Mouse (Mus musculus) left cerebral cortex, postnatal 10 days (tissue): Measurements from ENCODE around the gene Speer2. TPM values are rescaled to one million over a fixed set of nuclear protein-coding genes. Genes with fewer than 3 reads are reported as not detected.

Experiments used
- DNase-seq, 2 experiments: peaks; one replicate each; pipeline ENCODE4 v3.0.0; 2021 to 2022; ENCODE audit warnings: low spot score in 2 of 2, mixed read lengths in 1 of 2; ENCODE audit errors: extremely low spot score in 1 of 2
- intact Hi-C: fragments of 180-260 bp; cut with DNase I; formaldehyde crosslinking; loops from one replicate; pipeline ENCODE4 v1.15.1; 2025
- total RNA-seq, 2 experiments: library from RNA; stranded (reverse); gene quantifications; 2 replicates each; pipeline ENCODE4 v1.2.3; 2021

The Speer2 gene
- total RNA-seq, result not detected

- intact Hi-C loops, result no loop called here
- no peak for DNase-seq
Observed at GRCm38 (mm10) chr16:69863644-69864043, at the start of gene Speer2. TSS of gene Speer2 (minus strand) at chr16:69863744.

DNA sequence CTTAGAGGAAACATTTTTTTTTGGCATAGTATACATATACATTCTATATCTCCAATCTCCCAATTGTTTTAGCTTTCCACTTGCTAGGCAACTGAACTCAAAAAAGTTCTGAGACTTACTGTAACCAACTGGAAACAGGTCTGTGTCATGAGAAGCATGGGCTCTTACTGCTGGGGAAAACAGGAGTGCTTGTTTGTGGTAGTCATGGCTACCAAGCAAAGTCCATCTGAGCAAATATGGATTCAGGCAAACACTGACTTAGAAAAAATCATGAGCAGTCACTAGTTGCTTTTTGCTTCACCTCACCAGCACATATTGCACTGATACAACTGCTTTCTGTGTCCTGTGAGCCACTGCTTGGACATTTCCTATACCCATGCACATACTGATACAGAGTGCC is 40.8 kb upstream of the Speer2 start:
- no peak for DNase-seq
- intact Hi-C loops, result no loop called here

- intact Hi-C loops, result no loop called here
- no peak for DNase-seq
Observed at GRCm38 (mm10) chr16:69880712-69881111, 17.2 kb upstream of the Speer2 start.

GRCm38 (mm10) chr16:69836628-69837027 is 26.9 kb downstream of the Speer2 start:
- intact Hi-C loops, result no loop called here
- DNase-seq, result no peak

DNA sequence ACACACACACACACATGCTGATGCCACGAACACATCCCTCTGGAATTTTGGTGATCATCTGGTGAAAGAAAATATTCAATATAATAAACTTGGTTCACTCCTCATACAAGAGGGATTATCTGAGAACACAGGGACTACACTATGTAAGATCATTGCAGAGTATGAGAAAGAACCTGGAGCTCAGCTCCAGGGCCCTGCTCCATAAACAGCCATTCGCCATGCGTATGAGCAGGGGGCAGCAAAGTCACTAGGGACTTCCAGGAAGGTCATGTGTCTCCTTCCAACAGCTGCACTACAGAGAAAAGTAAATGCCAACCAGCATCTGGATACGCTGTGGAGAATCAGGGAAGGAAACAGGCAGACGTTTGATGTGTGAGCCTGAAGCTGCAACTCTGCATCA is 49.9 kb downstream of the Speer2 start:
- intact Hi-C loops, result no loop called here

More for the DNA sequence above, 49.9 kb downstream of the Speer2 start:
- no peak for DNase-seq
